Mouse (Mus musculus) cerebellum, postnatal 36 days (tissue): ENCODE data around the gene Adam22.

Experiments used
- DNase-seq, 2 experiments: peaks; one replicate each; pipeline ENCODE4 v3.0.0; 2021 to 2022; ENCODE audit warnings: mixed read lengths in 2 of 2

Adam22 gene

GRCm38 (mm10) chr5:8146146-8146545 lies 221.8 kb downstream of the Adam22 start:
- DNase-seq = no peak

DNA sequence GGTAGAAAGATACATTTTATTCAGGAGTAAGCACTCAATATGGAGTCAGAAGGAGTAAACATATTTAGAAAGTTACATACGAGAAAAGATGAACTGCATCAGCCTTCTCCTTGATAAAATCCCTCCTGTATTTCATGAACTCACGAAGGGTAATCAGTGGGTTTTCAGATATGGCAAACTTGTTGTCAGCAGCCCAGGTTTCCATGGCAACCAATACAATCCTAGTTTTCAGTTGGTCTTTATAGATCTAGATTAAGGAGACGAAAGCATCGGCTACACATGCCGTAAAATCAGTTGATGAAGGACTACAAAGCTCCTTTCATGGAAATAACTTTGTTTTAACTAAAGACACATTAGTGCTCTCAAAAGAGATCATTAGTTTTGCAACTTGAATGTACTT lies 222.5 kb downstream of the Adam22 start:
- DNase-seq = no peak

GRCm38 (mm10) chr5:8132546-8132945 lies 235.4 kb downstream of the Adam22 start:
- no peak for DNase-seq

DNA sequence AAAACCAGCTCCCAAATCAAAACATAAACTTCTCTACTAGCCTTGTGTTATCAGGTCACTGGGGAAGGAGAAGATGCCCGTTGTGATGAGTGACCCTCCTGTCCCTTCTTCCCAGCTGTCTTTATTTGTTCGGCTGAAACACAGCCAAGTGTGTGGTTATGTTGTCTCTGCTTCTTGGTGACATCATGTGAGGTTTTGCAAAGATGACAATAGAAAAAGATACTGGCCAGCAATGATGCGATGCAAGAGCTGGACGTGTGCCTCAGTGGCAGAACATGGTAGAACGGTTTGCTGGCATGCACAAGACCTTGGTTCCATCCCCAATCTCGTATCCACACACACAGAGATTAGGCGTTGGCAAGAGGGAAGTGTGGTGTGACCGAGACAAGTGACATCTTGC lies 236.0 kb downstream of the Adam22 start:
- DNase-seq = peak in 1 of 2 experiments; percentile 30

GRCm38 (mm10) chr5:8129750-8130149 lies 238.2 kb downstream of the Adam22 start:
- peak in 1 of 2 experiments; percentile 48 for DNase-seq

DNA sequence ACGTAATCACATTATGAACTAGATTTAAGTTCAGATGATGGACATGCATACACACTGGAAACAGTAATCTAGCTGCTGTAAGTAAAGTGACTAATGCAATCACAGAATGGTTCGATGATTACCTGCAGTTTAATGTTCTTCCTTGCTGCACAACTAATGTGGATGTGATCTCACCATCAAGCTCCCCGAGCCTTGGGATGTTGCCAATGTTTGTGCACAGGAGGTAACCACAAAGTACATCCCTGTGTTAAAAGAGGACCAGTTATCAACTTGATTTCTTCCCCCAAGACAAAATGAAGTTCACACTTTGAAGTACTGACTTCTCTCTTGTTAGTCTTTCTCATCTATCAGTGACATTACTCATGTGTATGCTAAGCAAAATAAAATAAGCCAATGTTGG lies 247.0 kb downstream of the Adam22 start:
- DNase-seq = peak; percentile 45 to 50

DNA sequence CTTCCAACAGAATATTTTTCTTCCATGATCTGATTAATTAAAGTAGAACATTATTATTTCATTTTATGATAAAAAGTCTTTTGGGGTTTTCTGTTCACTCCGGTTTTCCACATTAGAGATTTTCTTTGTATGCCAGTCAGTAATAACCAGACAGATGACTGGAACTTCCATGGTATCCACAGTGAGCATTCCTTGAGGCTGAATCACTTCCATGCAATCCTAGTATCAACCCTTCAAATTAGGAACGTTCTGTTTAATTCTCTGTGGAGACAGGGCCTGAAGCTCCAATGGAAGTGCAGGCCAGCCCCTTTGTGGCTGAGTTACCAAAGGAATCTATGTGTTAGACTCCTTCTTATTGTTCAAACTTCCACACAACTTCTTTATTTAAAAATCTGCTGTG lies 247.9 kb downstream of the Adam22 start:
- no peak for DNase-seq

GRCm38 (mm10) chr5:8116561-8117168 lies 251.3 kb downstream of the Adam22 start:
- DNase-seq = no peak

DNA sequence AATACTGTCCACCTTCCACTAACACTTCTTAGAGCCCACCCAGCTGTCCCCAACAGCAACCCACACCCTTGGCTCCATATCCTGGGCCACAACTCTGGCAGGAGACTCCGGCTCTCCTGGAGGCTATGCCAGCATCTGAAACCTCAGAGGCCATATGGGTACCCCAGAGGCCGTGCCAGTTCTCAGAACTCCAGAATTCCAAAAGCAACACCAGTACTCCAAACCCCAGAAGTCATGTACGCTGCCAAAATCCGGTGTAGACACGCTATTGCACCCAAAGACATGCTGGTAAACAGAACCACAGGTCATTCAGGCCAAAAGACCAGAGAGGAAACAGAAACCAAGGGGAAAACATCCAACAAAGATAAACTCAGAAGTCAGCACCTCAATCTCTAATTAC lies 255.7 kb downstream of the Adam22 start:
- peak; percentile 80 to 82 for DNase-seq

DNA sequence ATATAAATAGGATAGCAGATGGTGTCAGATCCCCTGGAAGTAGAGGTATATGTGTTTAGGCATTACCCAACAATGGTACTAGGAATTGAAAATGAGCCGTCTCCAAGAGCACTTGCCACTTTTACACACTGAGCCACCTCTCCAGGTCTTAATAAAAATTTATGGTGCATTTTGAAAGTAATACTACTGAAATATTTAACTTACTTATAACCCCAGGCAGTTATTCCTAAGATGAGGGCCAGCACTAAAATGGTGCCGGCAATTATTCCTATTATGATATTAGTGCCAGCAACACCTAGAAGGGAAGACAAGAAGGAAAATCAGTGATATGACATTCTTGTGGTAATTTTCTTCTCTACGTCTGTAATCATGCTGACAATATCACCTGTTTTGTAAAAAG lies 256.3 kb downstream of the Adam22 start:
- no peak for DNase-seq

- peak; percentile 85 to 94 for DNase-seq
Observed at GRCm38 (mm10) chr5:8095689-8096088, 272.3 kb downstream of the Adam22 start.

- peak in 1 of 2 experiments; percentile 47 for DNase-seq
Observed at GRCm38 (mm10) chr5:8094921-8095320, 273.0 kb downstream of the Adam22 start.

DNA sequence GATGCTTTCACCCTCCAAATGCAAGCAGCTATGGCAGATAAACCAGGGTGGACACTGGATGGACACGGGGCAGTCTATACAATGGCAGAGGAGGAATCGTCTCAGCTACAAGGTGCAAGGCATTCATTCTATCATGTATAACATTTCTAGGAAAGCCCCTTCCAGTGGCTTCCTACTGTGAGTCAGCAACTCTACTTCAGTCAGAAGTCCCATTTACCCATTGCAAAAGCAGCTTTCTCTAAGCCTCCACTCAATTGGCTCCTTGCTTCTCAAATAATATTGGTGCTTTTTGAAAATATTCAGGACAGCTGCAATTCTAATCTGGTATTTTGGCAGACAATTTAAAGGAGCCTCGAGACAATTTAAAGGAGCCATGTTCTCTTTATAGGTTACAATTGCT lies 279.8 kb downstream of the Adam22 start:
- no peak for DNase-seq

DNA sequence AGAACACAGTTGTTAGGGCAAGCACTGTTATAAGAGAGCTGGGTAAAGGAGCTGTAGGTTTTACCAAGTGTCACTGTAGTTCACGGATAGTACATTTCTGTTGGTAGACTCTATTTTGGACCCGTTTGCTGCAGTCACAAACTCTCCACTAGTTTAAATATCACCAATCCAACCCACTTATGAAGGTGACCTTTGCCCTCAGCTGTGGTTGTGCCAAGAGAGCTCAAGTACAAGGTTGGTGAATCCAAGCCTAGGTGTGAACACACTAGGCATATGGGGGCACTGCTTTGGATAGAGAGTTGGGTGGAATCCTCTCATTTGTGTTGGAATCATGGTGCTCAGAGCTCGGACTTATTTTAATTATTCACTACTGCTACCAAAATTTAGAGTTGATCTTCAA lies 282.3 kb downstream of the Adam22 start:
- DNase-seq = no peak

DNA sequence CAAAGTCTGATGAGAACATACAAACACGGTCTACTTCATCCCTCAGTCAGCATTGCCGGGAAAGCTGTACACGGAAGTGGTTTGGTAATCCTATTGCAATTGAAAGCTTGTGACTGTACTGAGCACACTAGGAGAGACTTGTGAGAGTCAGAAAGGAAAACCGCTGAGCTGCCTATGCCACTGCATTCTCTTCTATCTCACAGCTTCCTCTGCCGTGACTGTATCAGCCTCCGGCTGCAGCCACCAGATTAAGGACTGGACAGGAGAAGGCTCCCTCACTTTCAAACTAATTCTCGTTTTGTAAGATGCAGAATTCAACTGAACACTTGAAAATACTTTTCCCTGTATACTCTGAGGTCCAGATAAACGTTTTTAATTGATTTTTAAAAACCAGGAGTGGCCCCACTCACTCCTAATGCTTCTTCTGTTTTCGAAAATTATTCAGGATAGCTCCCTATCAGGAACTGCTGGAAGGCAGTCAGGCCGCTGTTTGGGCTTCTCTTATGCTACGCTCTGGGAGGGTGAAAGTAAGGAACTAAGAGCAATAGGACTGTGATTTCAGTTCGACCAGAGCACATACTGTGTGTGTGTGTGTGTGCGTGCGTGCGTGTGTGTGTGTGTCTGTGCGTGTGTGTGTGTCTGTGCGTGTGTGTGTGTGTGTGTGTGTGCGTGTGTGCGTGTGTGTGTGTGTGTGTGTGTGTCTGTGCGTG lies 285.0 kb downstream of the Adam22 start:
- no peak for DNase-seq

DNA sequence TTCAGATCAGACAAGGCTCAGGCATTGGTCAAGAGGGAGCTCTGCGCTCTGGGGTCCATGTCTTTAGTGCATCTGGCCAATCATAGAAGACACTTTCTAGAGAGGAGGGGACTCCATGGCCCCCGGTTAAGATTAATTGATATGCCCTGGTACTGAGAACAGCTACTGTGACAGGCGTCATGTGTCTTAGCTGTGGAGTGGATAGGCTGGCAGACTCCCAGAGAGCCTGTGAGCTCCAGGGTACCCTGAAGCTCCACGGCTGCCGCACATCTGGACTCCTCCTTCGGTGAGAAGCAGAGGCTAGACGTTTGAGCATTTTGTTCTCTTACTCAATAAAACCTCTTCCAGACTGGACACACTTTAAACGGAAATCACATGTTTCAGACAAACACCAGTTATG lies 290.5 kb downstream of the Adam22 start:
- DNase-seq = no peak

GRCm38 (mm10) chr5:8073901-8074561 lies 293.9 kb downstream of the Adam22 start:
- DNase-seq = peak in 1 of 2 experiments; percentile 49

GRCm38 (mm10) chr5:8073406-8073805 lies 294.6 kb downstream of the Adam22 start:
- DNase-seq = no peak

- DNase-seq = no peak
Observed at GRCm38 (mm10) chr5:8063207-8063606, 304.8 kb downstream of the Adam22 start.

- no peak for DNase-seq
Observed at GRCm38 (mm10) chr5:8062469-8062868, 305.5 kb downstream of the Adam22 start.

DNA sequence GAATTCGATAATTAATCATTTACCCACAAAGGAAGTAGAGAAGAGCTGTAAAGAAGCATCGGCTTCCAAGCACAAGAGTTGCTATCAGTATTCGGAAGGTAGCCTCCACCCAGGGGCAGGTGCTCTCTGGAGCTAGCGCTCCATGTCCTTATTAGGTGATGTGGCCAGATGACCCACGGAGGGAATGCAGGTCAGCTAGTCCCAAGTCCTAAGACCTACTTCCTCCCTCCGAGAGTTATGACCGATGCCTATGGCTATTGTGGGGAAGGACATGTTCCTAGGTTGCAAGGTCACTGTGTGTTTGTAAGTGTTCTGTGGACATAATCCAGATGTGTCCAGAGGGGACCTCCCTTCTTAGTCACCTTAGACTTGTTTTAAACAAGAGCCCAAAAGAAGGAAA lies 309.9 kb downstream of the Adam22 start:
- no peak for DNase-seq

GRCm38 (mm10) chr5:8057018-8057323 lies 311.0 kb downstream of the Adam22 start:
- DNase-seq = no peak

- peak; percentile 80 to 86 for DNase-seq
Observed at GRCm38 (mm10) chr5:8056141-8057017, 311.6 kb downstream of the Adam22 start.
